Mouse (Mus musculus) embryonic fibroblast, embryonic 13.5 days (primary cell): ENCODE results near the gene Cdc14b. TPM values are rescaled to one million over a fixed set of nuclear protein-coding genes. Genes with fewer than 3 reads are reported as not detected.

Experiments
- H3K27ac ChIP-seq: 2 replicates; pipeline ENCODE4 v1.5.1; 2012; ENCODE audit warnings: low read length, control low read depth, inconsistent platforms; ENCODE audit not compliant: insufficient read depth
- H3K4me1 ChIP-seq: 2 replicates; pipeline ENCODE4 v1.6.1; 2011; ENCODE audit warnings: low read length; ENCODE audit not compliant: control insufficient read depth, insufficient read depth
- H3K4me3 ChIP-seq: 2 replicates; pipeline ENCODE4 v1.5.1; 2011; ENCODE audit warnings: mild to moderate bottlenecking, control low read depth, low read length; ENCODE audit not compliant: insufficient read depth
- CTCF ChIP-seq: IDR thresholded peaks from 2 replicates; pipeline ENCODE4 v1.5.1; 2011; ENCODE audit warnings: mild to moderate bottlenecking, control low read depth, low read length, moderate library complexity, borderline replicate concordance; ENCODE audit not compliant: insufficient read depth
- POLR2A ChIP-seq: IDR thresholded peaks from 2 replicates; pipeline ENCODE4 v1.6.1; 2011; ENCODE audit warnings: low read depth, mild to moderate bottlenecking, control low read depth, low read length, moderate library complexity
- polyA plus RNA-seq: library from polyadenylated mRNA; stranded (reverse); fragments of >200 nt; gene quantifications from 2 replicates; pipeline ENCODE4 v1.2.4, GENCODE M21; 2011; ENCODE audit warnings: low read depth; ENCODE audit not compliant: missing spikeins, insufficient read length

Cdc14b gene
- polyA plus RNA-seq, 1 experiment = 18.5 TPM

- no peak for TF ChIP-seq CTCF
- no peak for TF ChIP-seq POLR2A
- H3K4me1 ChIP-seq = peaks cover 3% of the 10 kb centered on the region; the same call in 1 of the 2 replicates
- H3K4me3 ChIP-seq = no peak overlapping the region
- no peak overlapping the region for H3K27ac ChIP-seq
These were observed 125.0 kb downstream of the Cdc14b start for GRCm38 (mm10) chr13:64150121-64150520.

Other genes starting within 250 kb of the Cdc14b start
- gene Hsd17b3, start 186.1 kb downstream of the Cdc14b start, polyA plus RNA-seq = not detected in 2 replicates
- gene Slc35d2, start 145.9 kb downstream of the Cdc14b start, polyA plus RNA-seq = 12.8 and 14.1 TPM in 2 replicates
- 18.6 and 21.2 TPM in 2 replicates for gene Zfp367, start 122.1 kb downstream of the Cdc14b start, polyA plus RNA-seq
- 25.6 and 26.5 TPM in 2 replicates for gene Habp4, start 113.5 kb downstream of the Cdc14b start, polyA plus RNA-seq
- gene Aaed1, start 37.4 kb upstream of the Cdc14b start, polyA plus RNA-seq = 36.8 and 41.0 TPM in 2 replicates
- gene Ctsl, start 95.6 kb upstream of the Cdc14b start, polyA plus RNA-seq = 713 and 939 TPM in 2 replicates
- 4.5 and 7.0 TPM in 2 replicates for gene Cdk20, start 157.0 kb upstream of the Cdc14b start, polyA plus RNA-seq
- not detected in 2 replicates for gene Fam240b, start 222.5 kb upstream of the Cdc14b start, polyA plus RNA-seq